Mouse (Mus musculus): ENCODE measurements around the gene Kcnk4.

DNA sequence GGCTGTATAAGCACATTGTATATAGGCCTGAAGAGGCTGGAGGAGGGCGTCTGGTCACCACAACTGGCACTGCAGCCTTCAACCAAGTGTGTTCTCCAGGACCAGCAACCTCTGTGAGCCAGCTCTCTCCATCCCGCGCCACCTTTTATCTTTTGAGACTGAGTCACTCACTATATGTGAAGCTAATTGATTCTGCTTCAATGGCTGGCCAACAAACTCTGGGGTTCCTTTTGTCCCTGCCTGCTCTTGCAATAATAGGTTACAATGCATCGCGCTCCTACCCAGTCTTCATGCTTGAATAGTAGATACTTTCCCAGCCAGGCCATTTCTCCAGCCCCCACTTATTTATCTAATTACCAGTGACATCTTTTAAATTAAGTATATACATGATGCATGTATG lies 49.3 kb upstream of the Kcnk4 start:
- TF ChIP-seq CTCF (IDR thresholded peaks at IDR 0.05) = no peak
- TF ChIP-seq EP300 (IDR thresholded peaks at IDR 0.05) = no peak
